Mouse (Mus musculus): ENCODE data around the gene Apool.

- TF ChIP-seq POLR2A (IDR thresholded peaks at IDR 0.05; ENCODE audit: borderline replicate concordance, control insufficient read depth, low read depth, low read length) (no peak), CTCF (IDR thresholded peaks at IDR 0.05; ENCODE audit: control insufficient read depth, insufficient read depth, low read length) (no peak)
These were observed 9.1 kb downstream of the Apool start for GRCm38 (mm10) chrX:112320273-112320672.

All from bone marrow, adult 2 months (tissue).